Mouse (Mus musculus): ENCODE measurements around the gene B4galt5. TPM values are rescaled to one million over a fixed set of nuclear protein-coding genes. Genes with fewer than 3 reads are reported as not detected.

The B4galt5 gene
- polyA plus RNA-seq, 1 experiment, result 70.0 TPM

DNA sequence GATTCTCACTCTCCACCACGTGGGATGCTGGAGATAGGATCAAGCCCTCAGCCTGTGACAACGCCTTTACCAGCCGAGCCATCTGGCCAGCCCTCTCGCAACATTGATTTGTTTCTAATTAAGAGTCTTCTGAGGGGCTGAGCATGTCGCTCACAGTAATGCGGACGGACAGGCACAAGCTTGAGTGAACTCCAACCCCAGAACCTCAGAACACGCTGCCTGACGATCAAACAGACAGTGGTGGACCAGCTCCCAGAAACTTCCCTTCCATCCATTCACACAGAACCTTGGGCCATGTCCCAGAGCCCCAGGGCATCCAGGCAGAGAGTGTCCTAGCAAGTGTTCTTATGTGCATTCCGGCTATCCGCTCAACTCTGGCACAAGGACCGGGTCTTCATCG is 72.0 kb downstream of the B4galt5 start:
- no peak overlapping the region for H3K4me3 ChIP-seq
- H3ac ChIP-seq (ENCODE audit: control insufficient read depth, insufficient read length), result no peak overlapping the region
- H3K4me2 ChIP-seq (ENCODE audit: low read depth), result no peak overlapping the region
- TF ChIP-seq MYOG (IDR thresholded peaks at IDR 0.05; ENCODE audit: control insufficient read depth in 1 of 3, insufficient read depth in 1 of 3, insufficient read length in 2 of 3, low read depth in 2 of 3), result no peak
- TF ChIP-seq TCF12 (IDR thresholded peaks at IDR 0.05; ENCODE audit: insufficient read depth, poor library complexity, severe bottlenecking), result no peak
- TF ChIP-seq CEBPB (IDR thresholded peaks at IDR 0.05; ENCODE audit: insufficient read depth, poor library complexity, severe bottlenecking), result no peak
- TF ChIP-seq TCF3 (IDR thresholded peaks at IDR 0.05; ENCODE audit: insufficient read length, low read depth), result no peak
- TF ChIP-seq MYOD1 (IDR thresholded peaks at IDR 0.05; ENCODE audit: control insufficient read depth in 1 of 3, insufficient read length in 2 of 3, low read depth in 2 of 3), result no peak
- no peak for TF ChIP-seq POLR2A (IDR thresholded peaks at IDR 0.05; ENCODE audit: insufficient read length, low read depth)
- TF ChIP-seq REST (IDR thresholded peaks at IDR 0.05; ENCODE audit: insufficient read depth, insufficient read length), result no peak
- no peak for TF ChIP-seq SRF (IDR thresholded peaks at IDR 0.05; ENCODE audit: control insufficient read depth, insufficient read length, low read depth)
- TF ChIP-seq POLR2AphosphoS2 (IDR thresholded peaks at IDR 0.05; ENCODE audit: insufficient read length, low read depth), result no peak
- TF ChIP-seq E2F4 (IDR thresholded peaks at IDR 0.05; ENCODE audit: insufficient read depth), result no peak
- no peaks in the 10 kb centered on the region for H3K36me3 ChIP-seq (ENCODE audit: control insufficient read depth, insufficient read depth)
- H3K27me3 ChIP-seq (ENCODE audit: control insufficient read depth, insufficient read depth, insufficient read length), result no peaks in the 10 kb centered on the region
- no peaks in the 10 kb centered on the region for H3K79me2 ChIP-seq (ENCODE audit: control insufficient read depth, insufficient read depth)

GRCm38 (mm10) chr2:167275856-167276255 is 73.1 kb downstream of the B4galt5 start:
- TF ChIP-seq REST (IDR thresholded peaks at IDR 0.05; ENCODE audit: insufficient read depth, insufficient read length) (no peak), E2F4 (IDR thresholded peaks at IDR 0.05; ENCODE audit: insufficient read depth) (no peak), SRF (IDR thresholded peaks at IDR 0.05; ENCODE audit: control insufficient read depth, insufficient read length, low read depth) (no peak), POLR2A (IDR thresholded peaks at IDR 0.05; ENCODE audit: insufficient read length, low read depth) (no peak), MYOD1 (IDR thresholded peaks at IDR 0.05; ENCODE audit: control insufficient read depth in 1 of 3, insufficient read length in 2 of 3, low read depth in 2 of 3) (no peak)
- Histone ChIP-seq H3K36me3 (ENCODE audit: control insufficient read depth, insufficient read depth) (no peaks in the 10 kb centered on the region), H3K79me2 (ENCODE audit: control insufficient read depth, insufficient read depth) (no peaks in the 10 kb centered on the region), H3K27me3 (ENCODE audit: control insufficient read depth, insufficient read depth, insufficient read length) (no peaks in the 10 kb centered on the region), H3ac (ENCODE audit: control insufficient read depth, insufficient read length) (no peak overlapping the region), H3K4me2 (ENCODE audit: low read depth) (no peak overlapping the region), H3K4me3 (no peak overlapping the region)

DNA sequence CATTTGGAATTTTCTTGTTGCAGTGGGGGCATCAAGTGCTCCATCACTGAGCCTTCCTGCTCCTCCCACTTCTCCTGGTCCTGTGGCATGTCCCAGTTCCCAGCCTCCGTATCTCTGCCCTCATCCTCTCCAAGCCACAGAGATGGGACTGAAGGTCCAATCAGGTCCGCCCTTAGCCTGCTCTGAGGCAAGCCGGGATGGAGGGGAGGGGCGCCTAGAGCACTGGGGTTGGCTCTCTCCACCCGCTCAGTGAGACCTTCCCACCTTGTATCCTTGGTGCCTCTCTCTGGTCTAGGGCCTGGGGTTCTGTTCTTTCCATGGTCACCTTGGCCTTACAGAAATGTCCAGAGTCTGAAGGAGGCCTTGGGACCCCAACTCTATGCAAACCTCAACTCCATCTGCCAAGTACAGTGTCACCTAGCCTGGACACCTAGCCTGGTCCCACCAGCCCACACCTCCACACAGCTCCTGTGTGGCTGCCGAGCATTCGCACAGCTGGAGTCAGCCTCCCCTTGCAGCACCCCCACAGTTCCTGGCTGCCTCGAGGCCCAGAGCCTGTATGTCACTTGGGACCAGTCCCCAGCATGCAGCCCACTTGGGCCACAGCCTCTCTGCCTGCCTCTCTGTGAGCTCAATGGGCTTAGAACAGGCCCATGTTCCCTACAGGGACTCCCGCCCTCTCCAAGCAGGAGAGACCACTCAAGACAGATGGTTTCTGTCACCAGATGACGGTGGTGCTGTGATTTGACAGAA is 74.1 kb downstream of the B4galt5 start:
- TF ChIP-seq TCF3 (IDR thresholded peaks at IDR 0.05; ENCODE audit: insufficient read length, low read depth) (no peak), TCF12 (IDR thresholded peaks at IDR 0.05; ENCODE audit: insufficient read depth, poor library complexity, severe bottlenecking) (no peak), REST (IDR thresholded peaks at IDR 0.05; ENCODE audit: insufficient read depth, insufficient read length) (no peak), MYOG (IDR thresholded peaks at IDR 0.05; ENCODE audit: control insufficient read depth in 1 of 3, insufficient read depth in 1 of 3, insufficient read length in 2 of 3, low read depth in 2 of 3) (no peak), USF1 (IDR thresholded peaks at IDR 0.05; ENCODE audit: low read depth) (no peak), MAX (IDR thresholded peaks at IDR 0.05; ENCODE audit: low read depth) (no peak), SRF (IDR thresholded peaks at IDR 0.05; ENCODE audit: control insufficient read depth, insufficient read length, low read depth) (no peak), MYOD1 (IDR thresholded peaks at IDR 0.05; ENCODE audit: control insufficient read depth in 1 of 3, insufficient read length in 2 of 3, low read depth in 2 of 3) (no peak), POLR2A (IDR thresholded peaks at IDR 0.05; ENCODE audit: insufficient read length, low read depth) (no peak), CEBPB (IDR thresholded peaks at IDR 0.05; ENCODE audit: insufficient read depth, poor library complexity, severe bottlenecking) (no peak), POLR2AphosphoS2 (IDR thresholded peaks at IDR 0.05; ENCODE audit: insufficient read length, low read depth) (no peak), E2F4 (IDR thresholded peaks at IDR 0.05; ENCODE audit: insufficient read depth) (no peak)
- Histone ChIP-seq H3K36me3 (ENCODE audit: control insufficient read depth, insufficient read depth) (no peaks in the 10 kb centered on the region), H3K4me2 (ENCODE audit: low read depth) (no peak overlapping the region), H3ac (ENCODE audit: control insufficient read depth, insufficient read length) (no peak overlapping the region), H3K4me3 (no peak overlapping the region), H3K27me3 (ENCODE audit: control insufficient read depth, insufficient read depth, insufficient read length) (no peaks in the 10 kb centered on the region), H3K79me2 (ENCODE audit: control insufficient read depth, insufficient read depth) (no peaks in the 10 kb centered on the region)

DNA sequence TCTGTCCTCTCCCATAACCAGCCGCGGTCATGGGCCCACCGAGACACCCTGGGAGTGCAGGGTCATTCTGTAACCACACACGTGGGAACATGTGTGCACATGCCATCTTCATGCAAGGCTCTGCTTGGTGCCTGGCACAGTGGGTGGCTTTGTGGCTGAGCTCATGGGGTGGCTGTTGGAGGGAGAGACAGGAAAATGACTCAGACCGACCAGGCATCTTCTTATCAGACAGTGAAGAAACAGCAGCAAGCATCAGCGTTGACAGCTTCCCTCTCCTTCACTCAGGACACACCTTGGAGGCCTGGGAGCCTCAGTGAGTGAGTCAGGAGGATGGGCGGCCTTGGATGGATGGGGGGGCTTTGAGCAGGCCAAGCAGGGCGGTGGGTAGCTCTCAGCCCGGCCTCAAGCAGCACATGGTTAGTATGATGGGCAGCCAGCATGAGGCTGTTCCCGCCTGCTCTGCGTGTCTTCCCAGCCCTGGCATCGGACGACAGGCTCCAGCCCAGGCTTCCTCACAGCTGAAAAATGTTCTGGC is 75.7 kb downstream of the B4galt5 start:
- TF ChIP-seq SRF (IDR thresholded peaks at IDR 0.05; ENCODE audit: control insufficient read depth, insufficient read length, low read depth) (no peak), MYOG (IDR thresholded peaks at IDR 0.05; ENCODE audit: control insufficient read depth in 1 of 3, insufficient read depth in 1 of 3, insufficient read length in 2 of 3, low read depth in 2 of 3) (peak in 1 of 3 experiments; percentile 5), MYOD1 (IDR thresholded peaks at IDR 0.05; ENCODE audit: control insufficient read depth in 1 of 3, insufficient read length in 2 of 3, low read depth in 2 of 3) (peak in 1 of 3 experiments; percentile 6)
- H3K4me2 ChIP-seq (ENCODE audit: low read depth), result no peak overlapping the region
- no peaks in the 10 kb centered on the region for H3K27me3 ChIP-seq (ENCODE audit: control insufficient read depth, insufficient read depth, insufficient read length)
- no peak overlapping the region for H3ac ChIP-seq (ENCODE audit: control insufficient read depth, insufficient read length)
- no peaks in the 10 kb centered on the region for H3K36me3 ChIP-seq (ENCODE audit: control insufficient read depth, insufficient read depth)
- H3K4me3 ChIP-seq, result no peak overlapping the region
- H3K79me2 ChIP-seq (ENCODE audit: control insufficient read depth, insufficient read depth), result no peaks in the 10 kb centered on the region

DNA sequence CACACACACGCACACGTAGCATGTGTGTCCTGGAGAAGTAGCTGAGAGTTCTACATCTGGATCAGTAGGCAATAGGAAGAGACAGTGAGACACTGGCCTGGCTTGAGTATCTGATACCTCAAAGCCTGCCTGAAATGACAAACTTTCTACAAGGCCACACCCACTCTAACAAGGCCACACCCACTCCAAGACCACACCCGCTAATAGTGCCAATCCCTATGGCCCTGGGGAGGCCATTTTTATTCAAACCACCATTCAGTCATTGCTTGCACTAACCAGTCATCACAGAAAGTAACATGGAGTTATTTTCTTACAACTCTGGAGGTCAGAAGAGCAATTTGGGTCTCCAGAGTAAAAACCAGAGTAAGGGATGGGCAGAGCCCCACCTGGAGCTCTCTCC is 76.3 kb downstream of the B4galt5 start:
- TF ChIP-seq POLR2AphosphoS2 (IDR thresholded peaks at IDR 0.05; ENCODE audit: insufficient read length, low read depth), result no peak
- Histone ChIP-seq H3K79me2 (ENCODE audit: control insufficient read depth, insufficient read depth) (no peaks in the 10 kb centered on the region), H3K36me3 (ENCODE audit: control insufficient read depth, insufficient read depth) (no peaks in the 10 kb centered on the region), H3K4me3 (no peak overlapping the region), H3ac (ENCODE audit: control insufficient read depth, insufficient read length) (no peak overlapping the region), H3K27me3 (ENCODE audit: control insufficient read depth, insufficient read depth, insufficient read length) (no peaks in the 10 kb centered on the region), H3K4me2 (ENCODE audit: low read depth) (no peak overlapping the region)

All from myocyte (in vitro differentiated cells).